Mouse (Mus musculus): ENCODE measurements around the gene Trim43c. TPM values are rescaled to one million over a fixed set of nuclear protein-coding genes. Genes with fewer than 3 reads are reported as not detected.
"Not testable (repeated sequence)": the region's sequence is repeated elsewhere in the genome, so short reads cannot be mapped to it uniquely, and the experiment has no call there.

Trim43c gene
- polyA plus RNA-seq (2016; fragmentation: Nextera tagmentation; extraction: Ambion mirVana) = 0.14 and 0.28 TPM in 2 replicates

DNA sequence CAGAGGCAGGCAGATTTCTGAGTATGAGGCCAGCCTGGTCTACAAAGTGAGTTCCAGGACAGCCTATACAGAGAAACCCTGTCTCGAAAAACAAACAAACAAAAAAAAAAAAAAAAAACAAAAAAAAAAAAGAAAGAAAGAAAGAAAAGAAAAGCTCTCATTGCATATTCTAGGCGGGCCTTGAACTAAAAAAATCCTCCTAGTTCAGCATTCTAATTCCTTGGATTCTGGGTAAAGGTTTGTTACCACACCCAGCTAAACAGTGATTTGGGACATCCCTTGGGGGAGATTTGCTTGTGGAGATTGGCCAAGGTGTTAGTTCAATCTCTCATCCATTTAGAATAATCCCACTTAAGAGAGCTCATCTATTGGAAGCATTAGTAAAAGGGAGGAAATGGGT, at the start of gene Trim43c:
Trim43c (plus strand) TSS at position 301 of the 400 bp plus-strand sequence.
- not testable (repeated sequence) for H3K27me3 ChIP-seq (ENCODE audit: insufficient read depth, poor library complexity, severe bottlenecking); H3K4me1 ChIP-seq; H3K4me3 ChIP-seq; H3K27ac ChIP-seq; DNase-seq (ENCODE audit: low spot score); H3K36me3 ChIP-seq; H3K9me3 ChIP-seq
- WGBS = 79% methylated on average over 2 of the region's 2 CpGs

DNA sequence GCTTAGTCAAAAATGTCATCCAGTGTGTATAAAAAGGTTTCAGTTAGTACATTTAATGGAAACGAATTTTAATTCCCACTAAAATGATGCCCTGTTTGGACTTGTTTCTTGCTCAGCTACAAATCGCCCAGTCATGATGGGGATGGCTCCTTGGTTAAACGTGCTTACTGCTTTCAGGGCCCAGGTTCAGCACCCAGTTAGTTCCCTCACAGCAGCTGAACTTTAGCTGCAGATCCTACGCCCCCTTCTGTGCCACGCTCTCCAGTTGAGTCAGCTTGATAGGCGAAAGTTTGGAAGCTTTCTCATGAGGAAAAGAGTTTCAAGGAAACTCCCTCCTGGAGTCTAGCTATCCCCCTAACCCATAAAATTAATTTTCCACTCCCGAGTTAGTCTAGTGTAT, 14.1 kb downstream of the Trim43c start:
- H3K9me3 ChIP-seq; DNase-seq (ENCODE audit: low spot score): not testable (repeated sequence)
- 76% methylated on average over 7 of the region's 7 CpGs for WGBS

DNA sequence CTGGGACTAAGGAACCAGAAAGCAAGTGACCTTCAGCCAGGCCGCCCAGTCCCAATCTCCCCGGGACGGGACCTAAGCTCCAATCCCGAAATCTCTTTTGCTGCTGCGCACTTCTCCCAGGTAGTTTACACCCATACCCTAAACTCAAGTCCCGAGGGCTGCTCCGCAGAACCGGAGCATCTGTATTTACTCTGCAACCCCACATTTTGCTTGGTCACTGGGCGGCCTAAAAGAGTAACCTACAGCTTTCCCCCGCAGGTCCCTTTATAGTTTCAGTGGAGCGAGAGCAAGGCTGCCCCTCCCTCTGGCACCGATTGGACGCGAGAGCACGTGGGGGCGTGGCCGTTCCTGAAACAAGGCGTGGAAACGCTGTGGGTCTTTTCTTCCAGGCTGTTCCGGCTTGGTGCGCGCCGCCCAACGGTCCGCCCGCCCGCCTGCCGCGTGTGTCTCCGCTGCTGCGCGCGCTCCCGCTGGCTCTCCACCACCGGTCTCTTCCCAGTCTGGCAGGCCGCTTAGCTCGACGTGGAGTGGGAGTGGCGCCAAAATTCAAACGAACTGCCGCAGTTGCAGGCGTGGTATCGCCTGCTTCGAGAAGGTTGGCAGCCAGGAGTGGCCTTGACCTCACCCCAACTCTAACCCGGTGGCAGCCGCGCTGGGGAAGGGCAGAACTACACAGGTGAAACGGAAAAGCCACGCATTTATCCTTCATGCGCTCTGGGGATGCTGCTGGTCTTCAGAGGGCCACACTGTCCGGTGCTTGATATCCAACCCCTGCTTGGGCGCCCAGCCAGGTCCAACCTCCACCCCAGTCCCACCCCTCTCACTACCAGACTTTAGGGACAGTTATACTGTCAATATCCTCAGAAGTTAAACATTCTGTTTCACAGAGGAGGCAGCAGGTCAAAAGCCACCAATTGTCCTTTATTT, 19.9 kb downstream of the Trim43c start:
- not testable (repeated sequence) for H3K36me3 ChIP-seq; H3K4me1 ChIP-seq; H3K9me3 ChIP-seq; H3K27me3 ChIP-seq (ENCODE audit: insufficient read depth, poor library complexity, severe bottlenecking)
- H3K27ac ChIP-seq = peak overlapping the region; percentile 76
- WGBS = 2% methylated on average over 49 of the region's 52 CpGs
- DNase-seq (ENCODE audit: low spot score) = peak; percentile 92
- peak overlapping the region; percentile 50 for H3K4me3 ChIP-seq

More for the DNA sequence above, 14.1 kb downstream of the Trim43c start:
- not testable (repeated sequence) for H3K27me3 ChIP-seq (ENCODE audit: insufficient read depth, poor library complexity, severe bottlenecking); H3K4me1 ChIP-seq; H3K27ac ChIP-seq; H3K4me3 ChIP-seq; H3K36me3 ChIP-seq

Other genes starting within 250 kb of the Trim43c start
- gene Mthfsl, start 118.9 kb upstream of the Trim43c start, polyA plus RNA-seq (2016; fragmentation: Nextera tagmentation; extraction: Ambion mirVana) = 21.1 and 28.8 TPM in 2 replicates
- gene Bcl2a1d, start 107.2 kb upstream of the Trim43c start, polyA plus RNA-seq (2016; fragmentation: Nextera tagmentation; extraction: Ambion mirVana) = 0.17 TPM in 1 of 2 replicates, not detected in the other
- not detected in 2 replicates for gene Bcl2a1a, start 117.7 kb downstream of the Trim43c start, polyA plus RNA-seq (2016; fragmentation: Nextera tagmentation; extraction: Ambion mirVana)

Data from heart, embryonic 10.5 days (tissue).